Mouse (Mus musculus) natural killer cell, adult 2 months (primary cell): ENCODE measurements around the gene Map7d1.

ENCODE experiments used
- DNase-seq, 2 experiments: peaks; one replicate each; pipeline ENCODE4 v3.0.0; 2022; ENCODE audit warnings: low spot score in 2 of 2

The Map7d1 gene

DNA sequence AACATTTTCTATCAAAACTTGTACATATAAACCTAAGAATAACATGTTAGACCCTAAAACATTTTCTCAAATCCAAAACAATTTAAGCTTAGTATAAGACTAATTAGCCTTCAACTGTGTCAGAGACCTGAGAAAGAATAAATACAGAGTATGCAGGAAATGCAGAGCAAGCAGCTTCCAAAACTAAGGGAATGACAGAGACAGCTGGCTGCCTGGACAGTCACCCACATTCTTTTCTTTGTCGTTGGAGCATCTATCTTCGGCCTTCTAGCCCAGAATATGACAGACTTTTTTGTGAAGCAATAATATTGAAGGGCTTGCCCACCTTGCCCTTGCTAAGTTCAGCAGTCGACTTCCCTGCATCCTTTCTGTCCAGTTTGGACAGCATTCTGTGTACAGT is 13.1 kb upstream of the Map7d1 start:
- DNase-seq = no peak

DNA sequence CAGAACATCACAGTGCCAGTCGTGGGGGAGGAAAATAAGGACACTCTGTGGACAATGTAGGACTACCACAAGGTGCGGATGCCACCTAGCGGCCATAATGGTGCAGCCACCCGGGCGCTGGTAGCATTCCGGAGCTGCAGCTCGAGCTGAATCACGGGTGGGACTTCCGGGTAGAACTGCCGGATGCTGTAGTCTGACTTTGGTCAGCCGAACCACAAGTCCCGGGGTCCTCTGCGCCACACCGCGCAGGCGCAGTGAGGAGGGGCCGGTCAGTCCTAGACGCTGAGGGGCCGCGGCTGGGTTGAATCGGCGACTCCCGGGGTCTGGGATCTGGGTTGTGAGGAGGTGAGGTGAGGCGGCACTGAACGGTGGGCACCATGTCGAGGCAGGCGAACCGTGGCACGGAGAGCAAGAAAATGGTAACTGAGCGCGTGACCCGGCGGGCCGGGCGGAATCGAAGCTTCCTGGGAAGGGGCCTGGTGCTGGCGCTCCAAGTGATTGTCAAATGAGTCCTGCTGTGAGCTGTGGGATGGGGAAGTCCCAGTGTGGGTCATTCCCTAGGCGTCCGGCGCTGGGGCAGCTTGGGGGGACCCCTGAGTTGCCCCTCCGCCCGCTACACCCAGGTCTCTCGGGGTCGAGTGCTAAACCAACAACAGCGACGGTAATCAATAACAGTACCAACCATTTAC is 6.1 kb upstream of the Map7d1 start, which contains the start of gene Trappc3:
Gene Trappc3 (plus strand): TSS at position 207 of the 689 bp plus-strand sequence.
- peak; percentile 99 for DNase-seq

DNA sequence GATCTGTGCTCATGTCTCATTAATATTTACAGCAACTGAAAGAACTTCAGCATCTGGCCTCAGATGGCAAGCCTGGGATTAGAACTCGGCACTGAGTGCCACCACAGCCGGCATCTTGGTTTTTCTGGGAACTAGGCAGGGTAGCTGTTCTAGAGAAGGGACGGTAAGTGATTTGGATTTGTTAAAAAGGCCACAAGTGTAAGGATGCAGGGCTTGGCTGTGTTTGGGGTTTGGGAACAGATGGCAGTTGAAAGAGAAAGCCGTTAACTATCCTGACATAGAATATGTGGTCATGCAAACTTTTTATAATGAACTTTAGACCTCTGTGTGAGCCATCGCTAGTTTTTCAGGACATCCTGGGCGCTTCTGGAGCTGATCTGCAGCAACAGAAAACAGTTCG is 5.5 kb upstream of the Map7d1 start:
- DNase-seq = no peak

DNA sequence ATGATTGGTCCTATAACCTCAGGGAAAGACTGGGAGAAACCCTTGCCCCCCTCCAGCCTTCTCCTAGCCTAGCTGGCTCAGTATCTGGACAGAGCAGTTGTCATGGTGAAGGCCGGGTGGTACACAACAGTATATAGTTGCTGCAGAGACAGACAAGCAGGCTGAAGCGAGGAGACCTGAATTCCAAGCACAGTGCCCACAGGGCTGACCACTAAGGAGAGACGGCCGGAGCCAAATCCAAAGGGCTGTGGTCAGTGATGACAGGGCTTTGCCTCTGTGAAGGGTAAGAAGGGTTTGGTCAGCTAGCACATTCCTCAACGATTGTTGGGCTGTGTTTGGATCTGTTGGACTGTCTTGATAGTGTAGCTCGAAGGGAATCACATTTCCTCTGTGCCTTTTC is 5.1 kb upstream of the Map7d1 start:
- DNase-seq = no peak

DNA sequence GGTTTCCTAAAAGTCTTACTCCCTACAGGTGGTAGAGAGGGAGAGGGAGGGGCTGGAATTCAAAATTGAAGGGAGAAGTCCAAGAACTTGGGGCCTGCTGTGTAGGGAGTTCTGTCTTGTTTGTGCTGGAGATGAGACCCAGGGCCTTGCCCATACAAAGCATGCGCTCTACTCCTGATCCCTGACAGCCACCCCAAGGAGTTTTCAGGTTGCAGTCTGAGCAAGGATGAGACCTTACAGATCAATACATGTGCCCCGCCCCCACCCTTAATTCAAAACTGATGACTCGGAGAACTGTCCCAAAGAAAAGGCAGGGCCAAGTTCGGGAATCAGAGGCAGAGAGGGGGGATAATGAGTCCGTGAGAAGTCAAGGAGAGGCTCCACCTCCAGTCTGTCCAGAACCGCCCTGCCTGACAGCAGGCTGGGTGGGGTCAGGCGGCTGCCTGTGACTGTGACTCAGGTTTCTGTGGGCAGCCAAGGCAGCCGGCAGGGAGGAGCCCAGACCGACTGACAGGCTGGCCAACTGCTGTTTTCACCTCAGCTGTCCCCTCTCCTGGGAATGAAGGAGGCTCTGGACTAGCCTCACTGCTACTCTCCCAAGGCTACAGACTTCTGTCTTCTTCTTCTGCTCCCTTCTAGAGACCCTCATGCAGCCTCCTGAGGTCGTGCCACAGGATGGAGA is 4.5 kb upstream of the Map7d1 start:
- peak; percentile 77 to 80 for DNase-seq

DNA sequence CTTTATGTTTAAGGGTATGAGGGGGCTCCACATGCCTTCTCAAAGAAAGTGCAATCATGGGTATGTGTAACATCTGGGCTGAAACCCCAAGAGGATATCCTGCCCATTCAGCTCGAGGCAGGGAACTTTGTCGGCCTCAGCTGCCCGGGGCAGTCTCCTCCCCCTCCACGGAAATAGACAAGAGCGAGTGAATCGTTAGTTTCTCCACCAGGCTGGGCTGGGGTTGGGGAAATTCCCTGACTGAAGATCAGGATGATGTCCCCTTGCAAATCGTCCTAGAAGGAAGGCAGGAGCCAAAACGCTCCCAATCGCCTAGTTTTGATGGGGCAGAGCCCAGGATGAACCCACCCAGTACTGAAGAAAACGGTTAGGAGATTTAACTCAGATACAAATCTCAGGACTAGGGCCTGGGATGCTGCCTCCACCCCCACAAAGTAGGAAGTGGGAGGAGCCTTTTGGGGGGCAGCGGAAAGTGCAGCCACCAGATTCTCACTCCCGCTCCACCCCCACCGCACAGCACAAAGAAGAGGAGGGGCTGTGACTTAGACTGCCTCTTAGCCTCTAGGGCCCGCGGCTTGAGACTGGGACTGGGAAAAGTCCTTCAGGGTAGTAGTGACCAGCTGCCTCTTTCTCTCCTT is 3.5 kb upstream of the Map7d1 start:
- peak; percentile 84 to 90 for DNase-seq

DNA sequence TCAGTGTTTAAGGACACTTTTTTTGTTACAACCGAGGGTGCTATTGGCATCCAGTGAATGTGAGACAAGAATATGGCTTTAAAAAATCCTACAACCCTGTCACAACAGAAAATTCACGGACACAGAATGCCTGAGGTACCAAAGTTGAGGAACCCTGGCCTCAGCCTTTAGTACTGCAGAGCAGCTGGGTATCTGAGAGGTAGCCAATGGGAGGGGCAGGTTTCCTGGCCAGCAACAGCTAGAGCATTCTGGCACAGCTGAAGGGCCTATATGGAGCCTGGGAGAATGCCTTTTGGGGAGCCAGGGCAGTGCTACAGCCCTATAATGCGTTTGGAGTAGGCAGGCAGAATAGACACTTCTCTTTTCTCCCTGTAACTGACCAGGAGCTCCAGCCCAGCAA is 2.9 kb upstream of the Map7d1 start:
- DNase-seq = no peak

DNA sequence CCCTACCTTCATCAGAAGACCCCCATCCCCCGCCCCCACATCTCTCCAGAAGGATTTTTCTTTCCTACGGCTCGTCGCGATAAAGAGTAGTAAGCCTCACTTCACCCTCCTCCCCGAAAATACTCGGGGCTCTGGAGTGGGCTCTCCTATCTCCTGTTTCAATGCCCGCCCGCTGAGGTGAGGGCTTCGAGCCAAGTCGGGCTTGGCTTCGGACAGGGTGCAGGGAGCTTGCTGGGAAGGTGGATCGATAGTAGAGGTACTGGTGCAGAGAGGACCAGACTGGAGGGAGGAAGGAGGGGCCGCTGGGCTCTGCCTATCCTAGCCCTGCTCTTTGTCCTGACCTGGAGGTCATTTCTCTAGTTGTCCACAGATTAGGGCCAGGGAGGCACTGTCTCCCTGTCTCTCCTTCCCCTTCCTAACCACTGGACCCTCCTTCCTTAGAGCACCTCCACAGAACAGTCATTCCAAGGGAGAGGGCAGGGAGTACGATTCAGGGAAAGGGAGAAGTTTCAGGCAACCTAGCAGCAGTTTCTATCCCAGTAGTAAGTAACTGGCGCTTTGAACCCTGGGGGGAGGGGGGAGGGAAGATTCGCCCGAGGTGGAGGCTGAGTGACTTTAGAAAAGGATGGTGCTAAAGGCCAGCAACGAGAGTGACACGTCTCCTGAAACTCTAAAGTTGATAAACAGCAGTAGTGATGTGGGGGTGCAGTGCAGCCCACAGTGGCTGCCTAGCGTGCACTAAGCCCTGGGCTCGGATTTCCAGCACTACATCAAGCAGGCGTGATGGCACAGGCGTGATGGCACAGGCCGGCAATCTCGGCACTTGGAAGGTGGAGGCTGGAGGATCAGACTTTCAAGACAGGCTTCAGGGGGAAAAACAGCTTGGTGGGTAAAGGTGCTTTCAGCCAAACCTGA is 1.1 kb upstream of the Map7d1 start:
- no peak for DNase-seq

DNA sequence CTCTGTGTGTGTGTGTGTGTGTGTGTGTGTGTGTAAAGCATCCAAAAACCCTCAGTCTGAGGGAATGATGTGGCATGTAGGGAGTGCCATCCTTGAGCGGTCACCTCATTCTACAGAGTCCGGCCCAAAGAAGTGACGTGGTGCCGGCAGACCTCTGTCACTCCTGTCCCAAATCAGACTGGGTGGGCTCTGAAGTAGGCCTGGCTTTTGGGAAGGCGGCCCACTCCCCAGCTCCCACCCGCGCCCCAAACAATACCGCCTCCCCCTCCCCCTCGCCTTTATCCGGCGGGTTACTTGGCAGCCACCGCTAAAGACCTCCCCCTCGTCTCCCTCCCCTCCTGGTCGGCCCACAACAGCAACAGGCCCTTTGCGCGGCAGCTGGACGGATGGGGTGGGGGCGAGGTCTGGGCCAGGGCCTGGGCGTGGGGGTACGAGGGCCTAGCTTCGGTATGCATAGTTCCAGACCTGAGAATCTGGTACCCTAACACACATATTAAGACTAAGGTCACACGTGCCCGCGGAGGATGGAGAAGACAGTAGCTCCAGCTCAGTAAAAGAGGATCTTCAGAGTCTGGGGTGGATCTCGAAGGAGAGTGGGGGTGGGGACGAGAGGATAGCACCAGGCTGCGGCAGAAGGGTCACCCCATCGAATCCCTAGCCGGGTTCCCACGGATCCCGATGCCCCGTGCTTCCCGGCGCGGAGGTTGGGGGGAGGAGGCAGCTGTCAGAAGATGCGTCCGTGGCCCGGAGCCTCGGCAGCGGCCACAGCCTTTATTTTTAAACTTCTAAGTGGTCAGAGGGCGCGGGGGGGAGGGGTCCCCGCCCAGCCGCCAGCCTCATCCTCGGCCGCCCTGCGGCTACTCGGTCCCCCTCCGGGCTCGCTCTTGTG is 786 bp downstream of the Map7d1 start:
- no peak for DNase-seq

DNA sequence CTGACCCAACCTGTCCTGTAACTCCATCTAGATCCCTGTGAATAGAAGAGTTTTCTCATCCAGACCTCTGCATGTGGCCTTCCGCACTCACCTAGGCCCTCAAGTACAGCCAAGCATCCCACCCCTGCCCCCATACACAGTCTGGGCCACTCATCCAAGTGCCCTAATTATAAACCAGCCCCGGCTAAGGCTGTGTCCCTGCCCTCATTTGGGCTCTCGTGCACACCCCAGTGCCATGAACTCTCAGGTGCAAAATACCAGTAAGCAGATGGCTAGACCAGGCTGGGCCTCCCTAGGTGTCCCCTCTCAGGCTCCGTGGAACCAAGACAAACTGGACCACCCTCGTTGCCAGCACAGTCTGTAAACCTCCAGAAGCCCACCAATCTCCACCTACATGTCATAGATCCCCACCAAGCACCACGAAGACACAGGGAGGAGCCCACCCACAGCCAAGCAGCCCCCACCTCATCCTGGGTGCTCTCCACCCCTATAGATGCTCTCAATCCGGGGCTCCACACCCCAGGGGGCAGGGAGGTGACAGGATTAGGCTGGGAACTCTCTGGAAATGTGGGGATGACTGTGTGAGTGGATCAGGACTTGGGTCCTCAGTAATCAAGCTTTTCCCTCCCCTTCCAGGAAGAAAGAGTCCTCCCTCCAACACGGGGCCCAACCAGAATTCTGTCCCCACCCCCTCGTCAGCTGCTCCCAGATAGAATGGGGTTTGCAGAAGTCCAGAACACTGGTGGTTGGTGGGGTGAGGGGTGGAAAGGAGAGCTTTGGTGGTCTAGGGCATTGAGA is 1.6 kb downstream of the Map7d1 start:
- no peak for DNase-seq

DNA sequence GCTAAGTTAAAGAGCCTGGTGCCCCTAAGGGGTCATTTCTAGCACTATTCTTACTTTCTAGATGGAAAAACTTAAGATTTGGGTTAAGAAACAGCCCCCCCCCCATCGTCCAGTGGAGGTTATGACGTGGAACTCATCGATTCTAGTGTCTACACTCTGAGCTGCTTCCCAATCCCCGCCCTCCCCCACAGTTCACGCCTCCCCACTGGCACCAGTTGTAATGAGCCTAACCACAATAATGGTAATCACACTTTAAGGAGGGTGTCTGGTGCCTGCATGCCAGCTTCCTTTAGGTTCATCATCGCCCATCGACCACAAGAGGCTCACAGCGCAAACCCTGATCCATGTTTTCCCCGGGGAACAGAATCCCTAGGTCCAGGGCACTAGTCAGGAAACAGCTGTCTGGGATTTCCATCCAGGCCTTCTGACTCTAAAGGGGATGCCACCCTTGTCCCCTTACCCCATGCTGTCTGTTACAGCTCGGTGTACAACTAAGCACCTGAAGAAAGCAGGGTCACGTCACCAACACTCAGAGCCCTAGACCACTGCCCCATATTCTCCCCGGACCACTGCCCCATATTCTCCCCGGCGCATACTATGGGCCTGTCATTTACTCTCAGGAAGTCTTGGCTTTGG is 2.4 kb downstream of the Map7d1 start:
- peak; percentile 46 to 68 for DNase-seq

DNA sequence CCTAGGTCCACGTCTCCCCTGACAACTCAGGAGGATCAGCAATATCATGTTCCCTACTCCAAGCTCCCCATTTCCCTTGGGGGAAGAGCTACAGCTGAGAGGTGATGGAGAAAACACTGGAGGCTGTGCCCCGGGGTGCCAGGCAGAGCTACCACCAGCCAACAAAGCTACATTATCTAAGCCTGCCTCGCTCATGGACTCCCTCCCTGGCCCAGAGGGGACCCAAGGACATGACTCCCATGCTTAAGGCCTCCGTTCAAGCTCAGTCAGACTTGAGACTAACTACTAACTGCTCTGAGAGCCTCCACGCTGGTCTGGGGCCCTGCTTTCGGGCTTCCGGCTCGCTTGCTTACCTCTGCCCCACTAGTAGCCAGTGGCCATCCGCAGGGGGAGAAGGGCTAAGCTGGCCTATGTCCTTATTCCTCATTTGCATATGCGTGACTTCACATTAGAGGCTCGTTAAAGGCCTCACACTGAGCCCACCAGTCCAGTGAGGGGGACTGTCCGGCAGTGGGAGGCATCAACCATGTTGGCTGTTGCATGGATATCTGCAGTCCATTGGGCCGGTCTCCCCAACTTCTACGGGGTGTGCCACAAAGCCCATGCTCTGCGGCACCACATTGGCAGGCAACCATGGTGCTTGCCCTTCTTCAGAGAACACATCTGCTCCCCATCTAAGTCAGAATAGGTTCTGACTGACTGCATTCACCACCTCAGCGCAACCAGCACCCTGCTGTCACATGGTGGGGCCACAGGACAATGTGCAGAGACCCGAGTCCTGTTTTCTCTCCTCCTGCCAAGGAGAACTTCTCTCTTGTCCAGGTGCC is 3.5 kb downstream of the Map7d1 start:
- no peak for DNase-seq

DNA sequence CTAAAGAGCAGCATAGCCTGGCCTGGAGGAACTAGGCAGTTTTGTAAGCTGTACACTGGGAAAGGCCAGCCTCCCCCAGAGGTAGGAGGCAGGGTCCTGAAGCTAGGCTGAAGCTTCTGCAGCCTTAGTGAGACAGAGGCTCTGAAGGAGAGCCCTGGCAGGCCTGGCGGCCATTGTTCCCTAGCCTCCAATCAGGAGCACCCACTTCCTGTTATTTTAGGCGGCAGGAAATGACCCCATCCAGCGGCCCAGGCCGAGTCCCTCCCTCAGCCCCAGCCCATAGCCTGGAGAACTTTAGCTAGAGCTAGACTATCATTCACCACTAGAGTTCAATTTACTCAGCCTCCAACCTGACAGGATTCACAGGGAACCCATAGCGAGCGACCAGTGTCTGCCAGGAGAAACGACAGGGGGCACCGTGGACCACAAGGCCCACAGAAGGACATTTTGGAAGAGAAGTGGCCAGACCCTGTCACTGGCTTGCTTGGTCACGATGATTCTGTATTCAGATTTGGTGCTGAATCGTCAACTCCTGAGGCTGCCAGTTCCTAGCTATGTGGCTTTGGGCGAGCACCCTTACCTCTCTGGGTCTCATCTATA is 4.4 kb downstream of the Map7d1 start:
- DNase-seq = no peak

DNA sequence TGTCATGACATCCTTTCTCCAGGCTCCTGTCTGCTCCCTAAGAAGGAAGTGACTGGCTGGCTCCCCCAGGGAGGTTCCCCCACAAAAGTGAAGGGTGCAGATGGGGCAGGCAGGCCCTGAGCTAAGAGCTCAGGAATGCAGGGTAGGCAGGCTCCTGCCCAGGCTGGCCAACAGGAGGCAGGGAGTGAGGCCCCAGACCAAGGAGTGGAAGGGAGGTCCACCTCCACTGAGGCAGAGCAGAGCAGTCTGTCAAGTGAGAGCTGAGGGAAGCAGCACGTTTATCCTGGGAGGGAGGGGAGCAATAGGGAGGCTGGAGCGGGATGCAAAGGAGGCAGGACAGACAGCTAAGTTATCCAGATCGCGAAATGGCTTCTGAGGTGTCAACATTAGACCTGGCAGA is 5.5 kb downstream of the Map7d1 start:
- DNase-seq = no peak

DNA sequence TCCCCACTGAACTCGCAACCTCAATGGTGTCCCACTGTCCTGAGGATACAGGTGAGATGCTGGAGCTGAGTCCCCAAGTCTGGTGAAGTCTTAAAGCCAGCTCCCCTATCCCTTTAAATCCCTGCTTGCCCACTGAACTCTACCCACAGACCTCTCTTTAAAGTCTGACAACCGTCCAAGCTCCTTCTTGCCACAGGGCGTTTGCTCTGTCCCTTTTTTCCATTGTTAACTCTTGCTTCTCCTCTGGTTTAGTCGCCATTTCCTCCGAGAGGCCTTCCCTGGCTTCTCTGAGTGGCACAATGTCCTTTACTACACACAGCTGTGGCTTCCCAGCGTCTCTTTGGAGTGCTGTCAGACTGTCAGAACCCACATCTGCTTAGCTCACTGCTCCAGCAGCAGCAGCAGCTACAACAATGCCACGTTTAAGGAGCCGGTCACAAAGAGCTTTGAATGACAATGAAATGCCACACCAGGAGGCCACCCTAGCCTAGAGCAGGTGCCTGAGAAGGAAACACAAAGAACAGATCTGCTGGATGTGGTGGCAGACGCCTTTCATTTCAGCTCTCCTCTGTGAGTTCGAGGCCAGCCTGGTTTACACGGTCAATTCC is 7.8 kb downstream of the Map7d1 start:
- DNase-seq = no peak

DNA sequence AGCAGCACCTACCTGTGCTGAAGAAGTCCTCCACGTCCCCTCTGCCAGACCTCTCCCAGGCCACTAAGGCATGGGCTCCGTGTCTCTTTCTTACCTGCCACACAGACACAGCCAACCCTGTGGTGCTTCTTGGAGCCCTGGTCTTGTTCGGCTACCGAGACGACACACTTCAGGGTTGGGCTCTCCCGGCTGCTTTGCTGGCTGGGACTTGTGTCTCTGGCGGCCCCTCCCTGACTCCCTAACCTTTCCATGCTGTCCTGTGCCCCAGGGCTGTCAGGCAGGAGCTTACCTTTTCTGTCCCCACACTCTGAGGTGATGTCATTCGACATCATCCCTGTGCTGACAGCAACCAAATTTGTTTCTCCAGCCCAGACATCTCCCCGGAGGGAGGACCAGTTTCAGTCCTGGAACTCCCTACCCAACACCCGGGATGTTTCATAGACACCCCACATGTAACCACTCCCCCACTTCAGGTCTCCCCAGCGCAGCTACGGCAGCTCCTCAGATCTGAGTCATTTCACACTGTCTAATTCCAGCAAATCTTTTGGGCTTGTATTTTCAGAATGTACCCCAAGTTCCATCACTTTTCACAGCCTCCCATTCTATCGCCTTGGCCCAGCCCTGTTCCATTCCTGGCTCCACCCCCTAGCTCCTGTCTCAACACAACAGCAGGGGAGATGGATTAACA is 9.8 kb downstream of the Map7d1 start:
- no peak for DNase-seq

DNA sequence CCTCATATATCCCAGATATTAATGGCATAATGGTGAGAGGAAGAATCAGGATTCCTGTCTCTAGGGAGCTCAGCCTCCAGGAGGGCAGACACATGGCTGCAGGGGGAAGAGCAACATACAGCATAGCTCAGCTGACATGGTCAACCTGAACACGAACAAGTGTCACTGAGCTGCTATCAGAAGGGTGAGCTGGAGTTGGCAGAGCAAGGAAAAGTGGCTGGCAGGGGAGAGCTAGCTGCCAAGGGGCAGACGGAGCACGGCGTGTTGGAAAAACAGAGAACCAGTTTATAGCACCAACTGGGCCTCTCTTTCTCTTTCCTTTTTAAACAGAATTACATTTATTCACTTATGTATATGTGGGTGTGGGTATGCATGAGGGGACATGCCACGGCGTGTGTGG is 13.6 kb downstream of the Map7d1 start:
- DNase-seq = no peak
